Mouse (Mus musculus): Measurements from ENCODE around the gene Itga4. TPM values are rescaled to one million over a fixed set of nuclear protein-coding genes. Genes with fewer than 3 reads are reported as not detected.

Itga4 gene
- polyA plus RNA-seq, 1 experiment: 89.7 TPM

DNA sequence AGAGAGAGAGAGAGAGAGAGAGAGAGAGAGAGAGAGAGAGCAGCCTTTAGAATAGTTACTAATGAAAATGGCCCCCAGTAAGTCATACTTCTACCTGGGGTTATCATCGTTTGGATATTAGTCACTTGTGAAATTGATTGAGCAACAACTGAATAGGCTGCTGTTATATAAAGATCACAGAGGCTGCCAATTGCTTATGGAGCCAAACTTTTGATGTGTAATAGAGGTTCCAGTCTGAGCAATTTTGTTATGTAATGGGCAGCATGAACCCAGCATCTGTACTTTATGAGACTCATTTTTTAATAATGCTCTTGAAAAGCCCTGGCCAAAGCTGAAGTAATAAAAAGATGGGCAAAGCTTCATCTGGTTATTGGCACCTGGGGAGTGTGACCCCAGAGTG lies 34.9 kb downstream of the Itga4 start:
- no peak overlapping the region for H3K4me3 ChIP-seq (ENCODE audit: insufficient read depth, low read depth, low read length)
- WGBS: 81% methylated on average over 1 of the region's 1 CpGs
- TF ChIP-seq POLR2A (IDR thresholded peaks at IDR 0.05; ENCODE audit: insufficient read depth, low read depth, low read length) (no peak), CTCF (IDR thresholded peaks at IDR 0.05; ENCODE audit: insufficient read depth, low read depth, low read length) (no peak)
- no peaks in the 10 kb centered on the region; the same call in 1 of the 2 replicates for H3K4me1 ChIP-seq (ENCODE audit: control insufficient read depth, insufficient read depth, low read length)
- H3K27ac ChIP-seq (ENCODE audit: insufficient read depth, low read depth, low read length): no peak overlapping the region

DNA sequence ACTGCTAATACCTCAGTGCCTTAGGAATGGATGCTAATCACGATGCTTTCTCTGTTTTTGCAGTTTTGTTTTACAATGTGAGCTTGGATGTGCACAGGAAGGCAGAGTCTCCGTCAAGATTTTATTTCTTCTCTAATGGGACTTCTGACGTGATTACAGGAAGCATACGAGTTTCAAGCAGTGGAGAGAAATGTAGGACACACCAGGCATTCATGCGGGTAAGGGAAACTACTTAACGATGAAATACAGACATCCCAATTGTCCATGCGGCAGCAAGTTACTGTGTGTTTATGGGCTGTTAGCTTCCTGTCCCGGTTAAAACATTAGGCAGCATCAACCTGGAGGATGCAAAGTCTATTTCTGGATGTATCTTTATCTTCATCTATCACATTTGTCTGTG lies 36.7 kb downstream of the Itga4 start:
- Histone ChIP-seq H3K27ac (ENCODE audit: insufficient read depth, low read depth, low read length) (no peak overlapping the region), H3K4me1 (ENCODE audit: control insufficient read depth, insufficient read depth, low read length) (no peaks in the 10 kb centered on the region; the same call in 1 of the 2 replicates), H3K4me3 (ENCODE audit: insufficient read depth, low read depth, low read length) (no peak overlapping the region)
- TF ChIP-seq POLR2A (IDR thresholded peaks at IDR 0.05; ENCODE audit: insufficient read depth, low read depth, low read length) (no peak), CTCF (IDR thresholded peaks at IDR 0.05; ENCODE audit: insufficient read depth, low read depth, low read length) (no peak)
- WGBS: 70% methylated on average over 8 of the region's 8 CpGs

DNA sequence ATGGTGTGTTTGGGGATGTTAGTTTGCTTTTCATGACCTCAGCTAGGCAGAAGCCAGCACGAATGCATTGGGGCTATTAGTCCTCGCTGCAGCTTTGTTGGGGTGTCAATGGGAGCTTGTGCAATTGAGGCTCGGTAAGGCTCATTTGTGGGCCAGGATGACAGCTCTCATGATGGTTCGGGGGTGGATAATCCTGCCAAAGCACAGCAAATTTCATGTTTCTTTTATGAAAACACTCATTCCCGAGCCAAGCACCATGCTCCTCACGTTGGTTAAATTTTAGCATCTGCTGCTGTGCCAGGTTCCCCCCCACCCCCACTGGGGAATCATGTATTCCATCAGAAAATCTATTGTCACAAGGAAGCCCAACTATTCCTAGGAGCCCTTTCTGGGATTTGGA lies 37.2 kb downstream of the Itga4 start:
- H3K4me3 ChIP-seq (ENCODE audit: insufficient read depth, low read depth, low read length): no peak overlapping the region
- TF ChIP-seq CTCF (IDR thresholded peaks at IDR 0.05; ENCODE audit: insufficient read depth, low read depth, low read length) (no peak), POLR2A (IDR thresholded peaks at IDR 0.05; ENCODE audit: insufficient read depth, low read depth, low read length) (no peak)
- 66% methylated on average over 6 of the region's 6 CpGs for WGBS
- H3K4me1 ChIP-seq (ENCODE audit: control insufficient read depth, insufficient read depth, low read length): no peaks in the 10 kb centered on the region; the same call in 1 of the 2 replicates
- no peak overlapping the region for H3K27ac ChIP-seq (ENCODE audit: insufficient read depth, low read depth, low read length)

DNA sequence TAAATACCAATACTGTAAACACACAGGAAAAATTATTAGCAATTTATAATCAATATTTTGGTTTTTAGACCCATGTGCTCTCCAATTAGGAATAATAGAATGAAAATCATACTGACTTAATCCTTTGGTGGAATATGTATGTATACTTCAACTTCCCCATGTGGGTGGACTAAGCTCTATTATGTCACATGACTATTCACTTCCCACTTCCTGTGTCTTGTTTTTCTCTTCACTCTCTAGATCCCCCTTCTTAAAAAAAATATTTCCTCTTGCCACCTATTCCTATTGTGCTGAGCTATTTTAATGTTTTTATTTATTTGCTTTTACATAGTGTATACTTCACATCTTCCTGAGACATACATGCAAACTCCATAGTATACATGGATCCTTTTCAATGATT lies 47.2 kb downstream of the Itga4 start:
- Histone ChIP-seq H3K27ac (ENCODE audit: insufficient read depth, low read depth, low read length) (no peak overlapping the region), H3K4me3 (ENCODE audit: insufficient read depth, low read depth, low read length) (no peak overlapping the region), H3K4me1 (ENCODE audit: control insufficient read depth, insufficient read depth, low read length) (no peaks in the 10 kb centered on the region)
- TF ChIP-seq CTCF (IDR thresholded peaks at IDR 0.05; ENCODE audit: insufficient read depth, low read depth, low read length) (no peak), POLR2A (IDR thresholded peaks at IDR 0.05; ENCODE audit: insufficient read depth, low read depth, low read length) (no peak)

DNA sequence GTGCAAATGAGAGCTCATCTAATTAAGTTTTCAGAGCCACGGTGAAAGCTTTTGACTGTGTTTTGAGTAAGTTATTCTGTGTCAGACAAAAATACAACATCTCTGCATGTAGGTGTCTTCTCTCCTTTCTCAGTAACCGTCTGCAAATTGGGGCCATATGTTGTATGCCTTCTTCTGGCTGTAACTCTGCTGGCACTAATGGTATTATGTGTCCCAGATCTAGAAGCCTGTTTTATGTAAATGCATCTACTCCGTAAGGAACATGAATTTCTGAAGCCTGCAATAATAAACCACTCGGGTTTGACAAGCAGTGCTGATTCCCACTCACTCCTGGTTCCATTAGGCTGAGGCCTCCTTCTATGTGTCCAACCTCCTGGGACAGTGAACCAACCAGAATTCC lies 52.3 kb downstream of the Itga4 start:
- Histone ChIP-seq H3K4me1 (ENCODE audit: control insufficient read depth, insufficient read depth, low read length) (no peaks in the 10 kb centered on the region), H3K27ac (ENCODE audit: insufficient read depth, low read depth, low read length) (no peak overlapping the region), H3K4me3 (ENCODE audit: insufficient read depth, low read depth, low read length) (no peak overlapping the region)
- no peak for TF ChIP-seq CTCF (IDR thresholded peaks at IDR 0.05; ENCODE audit: insufficient read depth, low read depth, low read length)
- no peak for TF ChIP-seq POLR2A (IDR thresholded peaks at IDR 0.05; ENCODE audit: insufficient read depth, low read depth, low read length)
- 73% methylated on average over 4 of the region's 4 CpGs for WGBS

DNA sequence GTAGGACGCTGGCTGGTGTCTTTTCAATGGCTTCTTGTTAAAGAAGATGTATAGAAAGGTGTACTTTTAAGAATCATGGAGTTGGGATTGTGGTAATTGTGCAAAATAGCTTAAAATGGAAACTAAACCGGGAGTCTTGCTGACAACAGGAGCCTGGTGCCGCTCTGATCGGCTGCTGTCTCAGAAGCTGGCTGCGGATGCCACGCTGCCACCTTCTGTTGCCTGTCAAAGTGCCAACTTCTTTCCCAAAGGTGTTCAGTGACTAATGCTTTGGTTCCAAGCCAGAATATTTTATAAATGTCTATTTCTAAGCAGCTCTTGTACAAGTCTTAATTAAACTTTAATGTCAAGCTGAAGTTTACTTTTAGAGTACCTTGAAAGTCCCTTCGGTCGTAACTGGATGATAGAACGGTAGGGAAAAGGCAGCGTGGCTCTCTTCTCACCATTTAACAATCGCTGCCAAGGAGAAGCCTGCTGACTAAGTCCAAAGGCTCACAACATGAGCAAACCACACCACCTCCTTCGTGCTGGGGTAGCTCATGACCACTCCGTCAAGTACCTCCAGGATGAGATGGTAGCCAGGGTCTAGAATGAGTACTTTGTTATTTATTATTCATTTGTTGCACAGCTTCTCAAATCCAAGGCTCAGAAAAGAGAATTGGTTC lies 54.4 kb downstream of the Itga4 start:
- Histone ChIP-seq H3K4me3 (ENCODE audit: insufficient read depth, low read depth, low read length) (no peak overlapping the region), H3K27ac (ENCODE audit: insufficient read depth, low read depth, low read length) (no peak overlapping the region)
- WGBS: 85% methylated on average over 13 of the region's 13 CpGs

DNA sequence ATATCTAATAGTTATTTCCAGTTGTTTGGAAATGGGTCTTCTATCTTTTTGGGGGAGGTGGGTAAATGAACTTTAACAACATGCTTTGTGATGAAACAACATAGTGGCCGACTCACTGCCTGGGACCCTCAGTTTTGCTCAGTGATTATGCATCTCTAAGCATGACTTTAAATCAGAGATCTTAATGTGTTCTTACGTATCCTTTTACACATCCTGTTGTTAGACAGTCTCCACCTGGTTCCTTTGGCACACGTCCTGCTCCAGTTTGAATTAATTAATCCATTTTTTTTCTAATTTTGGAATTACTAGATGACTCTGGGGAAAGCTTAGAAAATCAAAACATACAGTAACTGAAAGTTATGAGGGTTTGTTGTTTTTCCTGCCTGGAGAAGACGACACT lies 57.3 kb downstream of the Itga4 start:
- Histone ChIP-seq H3K4me1 (ENCODE audit: control insufficient read depth, insufficient read depth, low read length) (no peaks in the 10 kb centered on the region), H3K27ac (ENCODE audit: insufficient read depth, low read depth, low read length) (no peak overlapping the region), H3K4me3 (ENCODE audit: insufficient read depth, low read depth, low read length) (no peak overlapping the region)
- no peak for TF ChIP-seq POLR2A (IDR thresholded peaks at IDR 0.05; ENCODE audit: insufficient read depth, low read depth, low read length)
- no peak for TF ChIP-seq CTCF (IDR thresholded peaks at IDR 0.05; ENCODE audit: insufficient read depth, low read depth, low read length)
- 83% methylated on average over 4 of the region's 4 CpGs for WGBS

More for the DNA sequence above, 54.4 kb downstream of the Itga4 start:
- H3K4me1 ChIP-seq (ENCODE audit: control insufficient read depth, insufficient read depth, low read length): no peaks in the 10 kb centered on the region
- no peak for TF ChIP-seq POLR2A (IDR thresholded peaks at IDR 0.05; ENCODE audit: insufficient read depth, low read depth, low read length)
- TF ChIP-seq CTCF (IDR thresholded peaks at IDR 0.05; ENCODE audit: insufficient read depth, low read depth, low read length): no peak

DNA sequence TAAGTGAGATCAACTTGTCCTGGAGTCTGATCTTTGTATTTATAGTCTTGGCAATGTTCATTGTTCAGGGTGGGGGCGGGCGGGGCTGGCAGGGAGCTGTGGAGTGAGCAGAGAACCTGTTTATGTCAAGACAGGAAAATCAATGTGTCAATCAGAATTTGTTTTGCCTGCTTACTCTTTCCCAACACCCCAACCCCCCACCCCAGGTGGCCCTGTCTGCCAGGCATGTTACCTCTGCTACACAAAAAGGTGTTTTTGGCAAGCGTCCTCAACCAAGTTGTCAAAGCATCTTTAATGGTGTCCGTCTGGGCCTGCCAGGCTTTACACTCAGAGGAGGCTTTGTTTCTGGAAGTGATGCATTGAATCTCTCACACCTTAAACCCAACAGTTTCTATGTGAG lies 59.9 kb downstream of the Itga4 start:
- no peaks in the 10 kb centered on the region for H3K4me1 ChIP-seq (ENCODE audit: control insufficient read depth, insufficient read depth, low read length)
- TF ChIP-seq POLR2A (IDR thresholded peaks at IDR 0.05; ENCODE audit: insufficient read depth, low read depth, low read length): no peak
- no peak for TF ChIP-seq CTCF (IDR thresholded peaks at IDR 0.05; ENCODE audit: insufficient read depth, low read depth, low read length)
- 83% methylated on average over 4 of the region's 4 CpGs for WGBS
- no peak overlapping the region for H3K4me3 ChIP-seq (ENCODE audit: insufficient read depth, low read depth, low read length)
- H3K27ac ChIP-seq (ENCODE audit: insufficient read depth, low read depth, low read length): no peak overlapping the region

DNA sequence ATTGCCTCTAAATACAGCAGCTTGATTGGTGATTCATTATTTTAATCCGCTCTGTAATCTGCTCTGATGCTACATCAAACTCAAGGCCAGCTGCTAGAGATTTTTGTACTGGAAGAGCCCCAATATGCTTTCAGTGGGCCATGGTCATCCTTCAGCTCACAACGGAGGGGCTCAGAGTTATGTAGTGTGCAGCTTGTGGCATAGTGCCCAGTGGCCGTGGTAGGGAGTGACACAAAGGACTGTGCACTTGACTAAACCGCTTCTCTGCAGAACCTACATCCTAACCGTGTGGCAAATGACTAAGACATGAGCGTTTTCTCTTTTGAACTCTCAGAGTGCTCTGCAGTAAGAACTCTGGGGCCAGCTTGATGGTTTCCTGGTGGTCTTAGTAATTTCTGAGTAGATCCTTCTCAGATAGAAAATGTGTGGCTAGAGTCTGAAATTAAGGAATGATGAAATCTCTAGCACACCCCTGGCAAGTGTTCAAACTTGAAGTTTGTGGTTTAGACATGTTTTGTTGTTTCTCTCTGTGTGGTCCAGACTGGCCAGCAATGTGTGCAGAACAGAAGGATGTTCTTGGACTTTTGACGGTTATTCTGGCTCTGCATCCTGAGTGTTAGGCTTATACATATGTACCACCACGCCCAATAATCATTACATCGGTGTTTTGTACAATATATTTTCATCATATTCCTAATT lies 61.1 kb downstream of the Itga4 start:
- Histone ChIP-seq H3K27ac (ENCODE audit: insufficient read depth, low read depth, low read length) (no peak overlapping the region), H3K4me1 (ENCODE audit: control insufficient read depth, insufficient read depth, low read length) (no peaks in the 10 kb centered on the region), H3K4me3 (ENCODE audit: insufficient read depth, low read depth, low read length) (no peak overlapping the region)
- 76% methylated on average over 9 of the region's 9 CpGs for WGBS
- TF ChIP-seq CTCF (IDR thresholded peaks at IDR 0.05; ENCODE audit: insufficient read depth, low read depth, low read length) (no peak), POLR2A (IDR thresholded peaks at IDR 0.05; ENCODE audit: insufficient read depth, low read depth, low read length) (no peak)
